26 mouse cellular contexts compared by ENCODE assay signal in genomic region chr8:54216250-54216649, GRCm38 (mm10).
DNase-seq lines count a peak whose midpoint lies in the region; TF ChIP-seq lines count a peak whose summit lies in the region.
"Had no signal": no experiment of that assay in that cellular context is flagged by ENCODE, and none has a peak within 500 bp of the region (broad histone marks: within the 10 kb centered on the region; RNA-seq: fewer than 3 reads in every experiment).

No protein-coding gene starts in this region.

- no peak for TF ChIP-seq POLR2A in embryonic fibroblast, embryonic 13.5 days (IDR thresholded peaks at IDR 0.05; ENCODE audit: low read depth, low read length)

- peak; percentile 95 for DNase-seq in 3T3-L1 (ENCODE audit: low read depth, low spot score)
- DNase-seq in Muller cell, postnatal 12 days (ENCODE audit: inconsistent ontology term) = peak; percentile 88
- no peak for DNase-seq in gastrocnemius, postnatal 25 days
- no peak for DNase-seq in layer of hippocampus, postnatal 14 days (ENCODE audit: low spot score in 2 of 2)
- no peak for DNase-seq in adrenal gland, adult (ENCODE audit: inconsistent age in 2 of 2, low spot score in 1 of 2)
- DNase-seq: adrenal gland, adult 8-10 months; adrenal gland, postnatal 25 days; B cell, adult 2 months; cerebellum, adult 11-12 months; cerebellum, adult 8-10 months; cerebellum, postnatal 10 days; cerebellum, postnatal 36 days; embryo, embryonic 11 days; forebrain, postnatal 0 days; gastrocnemius, adult 2 months; gastrocnemius, postnatal 14 days; heart, adult 18-20 months; heart, postnatal 10 days; kidney, adult 2 months had no signal

- peaks cover 2% of the 10 kb centered on the region for H3K4me1 ChIP-seq in embryonic fibroblast, embryonic 13.5 days (ENCODE audit: control insufficient read depth, insufficient read depth, low read length)
- H3K4me1 ChIP-seq: embryonic facial prominence, embryonic 10.5 days; embryonic facial prominence, embryonic 13.5 days; heart, embryonic 12.5 days; hindbrain, embryonic 12.5 days; hindbrain, embryonic 15.5 days had no signal

- H3K27ac ChIP-seq in embryonic fibroblast, embryonic 13.5 days (ENCODE audit: insufficient read depth, low read length) = peak overlapping the region; percentile 98
- H3K27ac ChIP-seq: embryonic facial prominence, embryonic 10.5 days; embryonic facial prominence, embryonic 13.5 days; gastrocnemius, adult 2 months; heart, embryonic 15.5 days; hindbrain, embryonic 12.5 days; hindbrain, embryonic 15.5 days had no signal

- H3K4me3 ChIP-seq in embryonic fibroblast, embryonic 13.5 days (ENCODE audit: insufficient read depth, low read length) = no peak overlapping the region
- H3K4me3 ChIP-seq: embryonic facial prominence, embryonic 10.5 days; embryonic facial prominence, embryonic 13.5 days; gastrocnemius, adult 2 months; heart, embryonic 12.5 days; heart, embryonic 15.5 days; hindbrain, embryonic 12.5 days; hindbrain, embryonic 15.5 days had no signal

- no peak for TF ChIP-seq CTCF in embryonic fibroblast, embryonic 13.5 days (IDR thresholded peaks at IDR 0.05; ENCODE audit: borderline replicate concordance, insufficient read depth, low read length)

Comparison
In these comparisons a context has a peak if more than half of its experiments do, and no peak if none do; other contexts are left out.
1. DNase-seq: peak in 3T3-L1 (single experiment) and Muller cell, postnatal 12 days (single experiment); none in gastrocnemius, postnatal 25 days (single experiment), layer of hippocampus, postnatal 14 days (0 of 2) and adrenal gland, adult (0 of 2).